Mouse (Mus musculus) E14TG2a.4 (cell line): ENCODE measurements around the gene St8sia1.

Experiments used
- CTCF ChIP-seq: conservative IDR thresholded peaks from 2 replicates; pipeline ENCODE4 v1.5.1; 2014; ENCODE audit warnings: low read length
- NANOG ChIP-seq: IDR thresholded peaks from 2 replicates; pipeline ENCODE4 v1.6.1; 2014; ENCODE audit warnings: borderline replicate concordance, low read length, mixed read lengths
- POU5F1 ChIP-seq: IDR thresholded peaks from 2 replicates; pipeline ENCODE4 v1.6.1; 2014; ENCODE audit warnings: low read length, borderline replicate concordance

GRCm38 (mm10) chr6:142944470-142944869, 19.8 kb downstream of the St8sia1 start:
- TF ChIP-seq CTCF (peak; percentile 85), POU5F1 (no peak), NANOG (no peak)
